Mouse (Mus musculus): ENCODE data around the gene Stat2. TPM values are rescaled to one million over a fixed set of nuclear protein-coding genes. Genes with fewer than 3 reads are reported as not detected.
A peak's percentile ranks its signal among the peaks of the same experiment; 100 is the strongest.
"Not testable (repeated sequence)": the region's sequence is repeated elsewhere in the genome, so short reads cannot be mapped to it uniquely, and the experiment has no call there.

Stat2 gene
- polyA plus RNA-seq, 1 experiment from 2014 or later = 29.5 TPM

DNA sequence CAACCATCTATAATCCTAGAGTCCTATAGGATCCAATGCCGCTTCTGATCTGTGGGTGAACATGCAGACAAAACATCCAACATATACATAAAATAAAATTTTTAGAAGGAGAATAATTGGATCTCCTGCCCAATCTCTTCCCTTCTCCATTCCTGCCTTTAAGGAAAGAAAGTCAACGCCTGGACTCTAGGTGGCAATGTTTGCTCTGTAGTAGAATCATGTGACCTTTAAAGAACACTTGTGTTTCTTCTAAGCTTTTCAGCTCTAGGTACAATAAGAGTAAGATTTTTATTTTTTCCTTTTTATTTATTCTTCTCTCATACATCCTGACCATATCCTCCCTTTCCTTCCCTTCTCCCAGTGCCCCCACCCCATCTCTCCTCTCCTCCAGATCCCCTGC is 1.5 kb downstream of the Stat2 start:
- ChIA-PET CTCF (interaction anchor here (1.3 to 1.5 kb wide), 3 partner anchors 9 to 57 kb away, joined by 5 to 7 read pairs (median 6); no protein-coding TSS in a partner anchor), POLR2A (interaction anchor here (2.3 kb wide), 1 partner anchor 12 kb away, joined by 10 read pairs; no protein-coding TSS in a partner anchor)
- no peak for ATAC-seq
- no peaks in the 10 kb centered on the region for H3K27me3 ChIP-seq
- peak; percentile 32 for TF ChIP-seq CTCF (IDR thresholded peaks at IDR 0.05)
- in situ Hi-C loops (cut with MboI; ENCODE audit: low pct_unique_long_range_greater_than_20kb) = no loop called here
- DNase-seq (ENCODE audit: low read depth, low spot score) = no peak

DNA sequence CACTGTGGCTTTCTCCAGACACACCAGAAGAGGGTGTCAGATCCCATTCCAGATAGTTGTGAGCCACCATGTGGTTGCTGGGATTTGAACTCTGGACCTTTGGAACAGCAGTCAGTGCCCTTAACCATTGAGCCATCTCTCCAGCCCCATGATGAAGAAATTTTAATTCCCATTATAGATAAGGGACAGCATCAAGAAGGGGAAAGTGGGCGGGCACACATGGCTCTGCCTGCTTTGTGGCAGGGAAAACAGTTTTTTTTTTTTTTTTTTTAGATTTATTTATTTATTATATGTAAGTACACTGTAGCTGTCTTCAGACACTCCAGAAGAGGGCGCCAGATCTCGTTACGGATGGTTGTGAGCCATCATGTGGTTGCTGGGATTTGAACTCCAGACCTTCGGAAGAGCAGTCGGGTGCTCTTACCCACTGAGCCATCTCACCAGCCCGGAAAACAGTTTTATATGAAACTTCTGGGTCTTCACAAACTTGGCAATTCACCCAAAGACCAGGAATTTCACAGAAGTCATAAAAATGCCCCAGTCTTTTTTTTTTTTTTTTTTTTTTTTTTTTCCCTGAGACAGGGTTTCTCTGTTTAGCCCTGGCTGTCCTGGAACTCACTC is 2.6 kb downstream of the Stat2 start:
- ATAC-seq; H3K27me3 ChIP-seq; in situ Hi-C loops (cut with MboI; ENCODE audit: low pct_unique_long_range_greater_than_20kb); DNase-seq (ENCODE audit: low read depth, low spot score): not testable (repeated sequence)
- ChIA-PET POLR2A (interaction anchor here (0.6 kb wide), 2 partner anchors 130 to 280 kb away, joined by 4 read pairs; no protein-coding TSS in a partner anchor), CTCF (interaction anchor here (1.1 to 1.5 kb wide), 4 partner anchors 11 to 58 kb away, joined by 3 to 6 read pairs (median 4); no protein-coding TSS in a partner anchor)
- TF ChIP-seq CTCF (IDR thresholded peaks at IDR 0.05) = peak; percentile 33

DNA sequence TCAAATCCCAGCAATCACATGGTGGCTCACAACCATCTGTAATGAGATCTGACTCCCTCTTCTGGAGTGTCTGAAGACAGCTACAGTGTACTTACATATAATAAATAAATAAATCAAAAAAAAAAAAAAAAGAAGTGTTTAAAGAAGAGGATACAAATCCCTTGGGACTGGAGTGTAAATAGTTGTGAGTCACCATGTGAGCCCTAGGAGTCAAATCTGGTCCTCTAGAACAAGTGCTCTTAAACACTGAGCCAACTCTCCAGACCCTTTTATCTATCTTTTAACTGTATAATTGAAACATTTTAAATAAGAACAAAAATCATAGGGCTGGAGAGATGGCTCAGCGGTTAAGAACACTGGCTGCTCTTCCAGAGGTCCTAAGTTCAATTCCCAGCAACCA is 5.0 kb downstream of the Stat2 start:
- ATAC-seq; DNase-seq (ENCODE audit: low read depth, low spot score); in situ Hi-C loops (cut with MboI; ENCODE audit: low pct_unique_long_range_greater_than_20kb); H3K27me3 ChIP-seq; CTCF ChIA-PET; POLR2A ChIA-PET: not testable (repeated sequence)

DNA sequence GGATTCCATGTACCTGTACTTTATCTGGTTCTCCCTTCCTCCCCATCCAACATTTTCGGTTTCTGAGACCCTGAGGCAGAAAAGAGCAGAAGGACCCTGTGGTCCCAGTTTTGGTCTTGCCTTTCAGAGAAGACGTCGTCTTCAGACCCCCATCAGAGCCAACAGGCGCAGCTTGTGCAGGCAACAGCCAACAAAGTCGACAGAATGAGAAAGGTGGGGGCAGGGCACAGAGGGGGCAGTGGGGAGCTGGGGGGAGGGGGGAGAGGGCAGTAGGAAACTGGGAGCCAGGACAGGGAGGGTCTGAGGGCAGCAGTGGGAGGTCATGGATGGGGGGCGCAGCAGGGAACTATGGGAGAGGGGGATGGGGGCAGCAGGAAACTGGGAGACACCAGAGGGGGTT is 7.8 kb downstream of the Stat2 start:
- in situ Hi-C loops (cut with MboI; ENCODE audit: low pct_unique_long_range_greater_than_20kb) = no loop called here
- ChIA-PET POLR2A (no interaction called here), CTCF (interaction anchor here (1.8 kb wide), 1 partner anchor 66 kb away, joined by 6 read pairs; the partner anchor contains the start of gene Spryd4)
- ATAC-seq (no peak), DNase-seq (ENCODE audit: low read depth, low spot score) (no peak)
- no peaks in the 10 kb centered on the region for H3K27me3 ChIP-seq
- no peak for TF ChIP-seq CTCF (IDR thresholded peaks at IDR 0.05)

DNA sequence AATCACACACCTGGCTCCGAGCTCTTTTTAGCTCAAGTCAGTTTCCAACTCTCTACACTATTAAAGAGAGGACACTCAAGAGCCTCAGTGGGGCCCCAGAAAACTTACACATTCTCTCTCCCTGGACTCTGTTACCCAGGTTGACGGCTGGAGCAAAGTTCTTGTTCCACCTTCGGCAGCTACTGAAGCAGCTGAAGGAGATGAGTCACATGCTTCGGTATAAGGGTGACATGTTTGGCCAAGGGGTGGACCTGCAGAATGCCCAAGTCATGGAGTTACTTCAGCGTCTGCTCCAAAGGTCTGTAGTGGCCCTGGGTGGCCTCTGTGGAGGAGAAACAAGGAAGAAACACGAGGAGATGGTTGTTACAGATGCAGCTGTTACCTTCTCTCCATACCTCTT is 10.6 kb downstream of the Stat2 start:
- ChIA-PET POLR2A (interaction anchor here (1.2 kb wide), 1 partner anchor 9 kb away, joined by 4 read pairs; no protein-coding TSS in a partner anchor), CTCF (interaction anchor here (1.0 to 2.3 kb wide), 3 partner anchors 9 to 49 kb away, joined by 3 to 5 read pairs (median 3); no protein-coding TSS in a partner anchor)
- ATAC-seq = no peak
- TF ChIP-seq CTCF (IDR thresholded peaks at IDR 0.05) = no peak
- in situ Hi-C loops (cut with MboI; ENCODE audit: low pct_unique_long_range_greater_than_20kb) = loop anchor here (5.0 kb wide), 1 partner anchor 69 kb away; the partner anchor contains the start of gene Spryd4
- DNase-seq (ENCODE audit: low read depth, low spot score) = no peak
- no peaks in the 10 kb centered on the region for H3K27me3 ChIP-seq

DNA sequence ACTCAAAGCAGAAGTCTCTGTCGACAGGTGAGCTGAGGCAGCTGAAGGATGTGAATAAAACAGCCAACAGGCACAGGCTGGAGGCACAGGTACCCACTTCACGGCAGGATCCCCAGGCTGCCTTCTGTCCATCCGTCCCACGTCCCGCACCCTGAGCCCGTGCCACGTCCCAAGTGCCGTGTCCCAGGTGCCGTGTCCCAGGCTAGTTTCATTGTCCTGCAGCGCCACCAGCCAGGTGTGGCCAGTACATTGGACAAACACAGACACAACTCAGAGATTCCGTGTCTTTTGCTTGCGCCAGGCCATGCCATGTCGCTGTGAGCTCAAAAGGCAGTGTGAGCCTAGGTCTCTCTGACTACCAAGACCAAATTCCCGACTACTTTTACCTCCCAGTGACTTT is 11.3 kb downstream of the Stat2 start:
- H3K27me3 ChIP-seq = no peaks in the 10 kb centered on the region
- in situ Hi-C loops (cut with MboI; ENCODE audit: low pct_unique_long_range_greater_than_20kb) = loop anchor here (5.0 kb wide), 1 partner anchor 69 kb away; the partner anchor contains the start of gene Spryd4
- DNase-seq (ENCODE audit: low read depth, low spot score) (no peak), ATAC-seq (no peak)
- ChIA-PET POLR2A (no interaction called here), CTCF (interaction anchor here (2.3 kb wide), 1 partner anchor 10 kb away, joined by 5 read pairs; no protein-coding TSS in a partner anchor)
- no peak for TF ChIP-seq CTCF (IDR thresholded peaks at IDR 0.05)

DNA sequence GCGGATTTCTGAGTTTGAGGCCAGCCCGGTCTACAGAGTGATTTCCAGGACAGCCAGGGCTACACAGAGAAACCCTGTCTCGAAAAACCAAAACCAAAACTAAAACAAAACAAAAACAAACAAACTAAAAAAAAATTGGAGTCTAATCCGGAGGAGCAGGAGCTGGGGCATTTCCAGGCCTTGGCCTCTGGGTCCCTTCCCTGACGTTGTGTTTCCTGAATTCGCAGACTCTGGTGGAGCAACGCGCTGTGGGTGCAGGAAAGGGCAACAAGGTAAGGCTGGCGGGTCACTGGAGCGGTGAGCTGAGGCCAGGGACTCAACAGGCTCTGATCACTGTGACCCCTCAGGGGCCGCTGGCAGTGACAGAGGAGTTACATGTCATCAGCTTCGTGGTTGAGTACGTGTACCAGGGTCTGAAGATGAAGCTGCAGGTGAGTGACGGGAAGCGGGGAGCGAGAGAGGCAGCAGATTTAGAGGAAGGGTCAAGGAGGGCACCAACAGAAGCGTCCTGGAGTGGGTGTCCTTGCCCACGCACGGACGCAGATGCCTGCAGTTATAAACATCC is 12.6 kb downstream of the Stat2 start:
- ChIA-PET POLR2A (interaction anchor here (3.3 kb wide), 1 partner anchor 12 kb away, joined by 10 read pairs; the partner anchor contains the start of gene Stat2), CTCF (interaction anchor here (1.0 to 1.6 kb wide), 8 partner anchors 11 to 50 kb away, joined by 3 to 6 read pairs (median 4); partner anchors contain the start of genes Il23a and Stat2)
- TF ChIP-seq CTCF (IDR thresholded peaks at IDR 0.05) = no peak
- in situ Hi-C loops (cut with MboI; ENCODE audit: low pct_unique_long_range_greater_than_20kb) = loop anchor here (5.0 kb wide), 1 partner anchor 71 kb away; the partner anchor contains the start of gene Spryd4
- H3K27me3 ChIP-seq = no peaks in the 10 kb centered on the region
- ATAC-seq = no peak
- no peak for DNase-seq (ENCODE audit: low read depth, low spot score)

DNA sequence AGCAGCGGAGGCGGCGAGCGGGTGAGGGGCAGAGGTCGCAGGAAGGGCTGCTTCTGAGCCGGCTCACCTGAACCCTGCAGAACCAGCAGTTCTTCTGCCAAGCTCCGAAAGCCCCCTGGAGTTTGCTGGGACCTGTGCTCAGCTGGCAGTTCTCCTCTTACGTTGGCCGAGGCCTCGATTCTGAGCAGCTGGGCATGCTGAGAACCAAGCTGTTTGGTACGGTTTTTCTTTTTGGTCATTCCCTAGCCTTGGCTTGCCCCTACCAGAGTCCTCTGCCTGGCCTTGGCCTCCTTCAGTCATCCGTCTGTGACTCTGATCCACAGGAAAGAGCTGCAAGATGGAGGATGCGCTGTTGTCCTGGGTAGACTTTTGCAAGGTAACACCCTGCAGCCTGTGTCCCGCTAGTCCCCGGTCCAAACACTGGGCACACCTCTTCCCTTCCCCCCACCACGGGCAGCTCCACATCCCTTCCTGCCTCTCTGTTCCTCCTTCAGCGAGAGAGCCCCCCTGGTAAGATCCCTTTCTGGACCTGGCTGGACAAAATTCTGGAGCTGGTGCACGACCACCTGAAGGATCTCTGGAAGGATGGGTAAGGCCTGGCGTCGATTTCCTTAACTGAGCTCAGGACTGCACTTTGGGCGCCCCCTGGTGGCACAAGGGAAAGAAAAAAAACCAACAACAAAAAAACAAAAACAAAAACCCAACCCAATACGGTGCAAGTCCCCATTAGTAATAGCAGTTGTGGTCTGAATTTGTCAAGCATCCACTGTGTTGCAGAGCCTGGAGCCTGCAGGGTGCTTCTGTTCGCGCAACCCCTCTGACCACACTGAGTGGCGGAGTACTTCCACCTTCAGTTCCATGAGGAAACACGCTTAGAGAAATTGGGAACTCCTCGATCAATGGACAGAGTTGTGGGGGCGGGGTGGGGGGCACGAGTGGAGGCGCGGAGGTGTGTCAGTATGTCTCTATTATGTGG is 13.5 kb downstream of the Stat2 start:
- CTCF ChIA-PET = interaction anchor here (0.7 to 1.9 kb wide), 14 partner anchors 10 to 72 kb away, joined by 3 to 14 read pairs (median 4); partner anchors contain the start of genes Il23a, Spryd4 and Stat2
- in situ Hi-C loops (cut with MboI; ENCODE audit: low pct_unique_long_range_greater_than_20kb) = loop anchor here (5.0 kb wide), 1 partner anchor 72 kb away; the partner anchor contains the start of gene Spryd4
- POLR2A ChIA-PET = interaction anchor here (3.3 kb wide), 1 partner anchor 13 kb away, joined by 10 read pairs; the partner anchor contains the start of gene Stat2
- no peaks in the 10 kb centered on the region for H3K27me3 ChIP-seq
- ATAC-seq = peak; percentile 26
- DNase-seq (ENCODE audit: low read depth, low spot score) = no peak
- TF ChIP-seq CTCF (IDR thresholded peaks at IDR 0.05) = peak; percentile 83

DNA sequence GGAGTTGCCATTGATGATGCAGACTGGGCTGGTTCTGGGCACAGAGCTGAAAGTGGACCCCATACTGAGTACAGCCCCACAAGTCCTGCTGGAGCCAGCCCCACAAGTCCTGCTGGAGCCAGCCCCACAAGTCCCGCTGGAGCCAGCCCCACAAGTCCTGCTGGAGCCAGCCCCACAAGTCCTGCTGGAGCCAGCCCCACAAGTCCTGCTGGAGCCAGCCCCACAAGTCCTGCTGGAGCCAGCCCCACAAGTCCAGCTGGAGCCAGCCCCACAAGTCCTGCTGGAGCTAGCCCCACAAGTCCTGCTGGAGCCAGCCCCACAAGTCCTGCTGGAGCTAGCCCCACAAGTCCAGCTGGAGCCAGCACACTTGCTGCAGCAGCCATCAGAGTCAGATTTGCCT is 20.2 kb downstream of the Stat2 start:
- POLR2A ChIA-PET = interaction anchor here (2.0 kb wide), 1 partner anchor 10 kb away, joined by 4 read pairs; no protein-coding TSS in a partner anchor
- H3K27me3 ChIP-seq; in situ Hi-C loops (cut with MboI; ENCODE audit: low pct_unique_long_range_greater_than_20kb); DNase-seq (ENCODE audit: low read depth, low spot score); CTCF ChIA-PET; ATAC-seq: not testable (repeated sequence)
